ENCODE assay signal across 9 mouse cellular contexts in genomic region chr7:144696764-144697704, GRCm38 (mm10). TPM values are rescaled to one million over a fixed set of nuclear protein-coding genes. Genes with fewer than 3 reads are reported as not detected.
DNase-seq lines count a peak whose midpoint lies in the region; ATAC-seq and TF ChIP-seq lines count a peak whose summit lies in the region.
"Had no signal": no experiment of that assay in that cellular context is flagged by ENCODE, and none has a peak within 500 bp of the region (broad histone marks: within the 10 kb centered on the region; RNA-seq: fewer than 3 reads in every experiment).

No protein-coding gene starts in this region.

- H3ac ChIP-seq in C2C12 (ENCODE audit: control insufficient read depth, insufficient read length, low read depth) = no peak overlapping the region

- ATAC-seq in lung, postnatal 0 days = peak; percentile 30; the same call in 1 of the 2 replicates

- no peak overlapping the region for H3K4me3 ChIP-seq in C2C12 (ENCODE audit: insufficient read depth, poor library complexity, severe bottlenecking)
- H3K4me3 ChIP-seq in lung, postnatal 0 days (ENCODE audit: low read depth, low read length) = no peak overlapping the region

- no peaks in the 10 kb centered on the region for H3K79me3 ChIP-seq in C2C12 (ENCODE audit: low read depth)

- H3K9ac ChIP-seq in lung, postnatal 0 days (replicated peaks; ENCODE audit: low read depth) = no peak overlapping the region

- no peak for TF ChIP-seq EP300 in lung, postnatal 0 days (IDR thresholded peaks at IDR 0.05)

- H3K4me2 ChIP-seq in lung, postnatal 0 days (replicated peaks; ENCODE audit: low read depth, low read length) = no peak overlapping the region

- no peaks in the 10 kb centered on the region for H3K27me3 ChIP-seq in C2C12 (ENCODE audit: control insufficient read depth, insufficient read depth, insufficient read length)
- H3K27me3 ChIP-seq in lung, postnatal 0 days (replicated peaks; ENCODE audit: insufficient read depth, low read length) = no peaks in the 10 kb centered on the region

- no peaks in the 10 kb centered on the region for H3K36me3 ChIP-seq in C2C12 (ENCODE audit: control insufficient read depth, insufficient read depth)
- H3K36me3 ChIP-seq in lung, postnatal 0 days (ENCODE audit: insufficient read depth, low read length) = no peaks in the 10 kb centered on the region

- 80% methylated on average over 7 of the region's 7 CpGs for WGBS in lung, postnatal 0 days

- H3K9me3 ChIP-seq in lung, postnatal 0 days (ENCODE audit: low read length) = no peaks in the 10 kb centered on the region

- TF ChIP-seq CTCF in C2C12 (IDR thresholded peaks at IDR 0.05; ENCODE audit: control insufficient read depth, insufficient read depth, insufficient read length) = peak; percentile 41
- TF ChIP-seq CTCF in lung, postnatal 0 days (IDR thresholded peaks at IDR 0.05) = peak; percentile 94

- no peaks in the 10 kb centered on the region for H3K4me1 ChIP-seq in lung, postnatal 0 days (ENCODE audit: insufficient read depth, low read depth, low read length)

- DNase-seq in gastrocnemius, postnatal 10 days = peak; percentile 25
- DNase-seq in gastrocnemius, postnatal 25 days = no peak
- peak; percentile 48 for DNase-seq in embryo, embryonic 10.5 days (ENCODE audit: low spot score)
- peak; percentile 23 for DNase-seq in lung, postnatal 0 days (ENCODE audit: low spot score)
- DNase-seq in testis, postnatal 10 days (ENCODE audit: low spot score) = peak; percentile 71
- DNase-seq in cerebellum, adult 11 months = no peak
- no peak for DNase-seq in adrenal gland, postnatal 4 days (ENCODE audit: low spot score in 2 of 2)

- H3K27ac ChIP-seq in lung, postnatal 0 days (ENCODE audit: low read length) = no peak overlapping the region
- H3K27ac ChIP-seq: macrophage had no signal

- no peaks in the 10 kb centered on the region for H3K79me2 ChIP-seq in C2C12 (ENCODE audit: control insufficient read depth, insufficient read depth)

TF ChIP-seq in C2C12, 6 proteins besides CTCF, POLR2A, EP300 and RAD21:
- TF ChIP-seq MYOD1 (IDR thresholded peaks at IDR 0.05; ENCODE audit: control insufficient read depth, insufficient read length, low read depth) = no peak
- TF ChIP-seq MYOG (IDR thresholded peaks at IDR 0.05; ENCODE audit: control insufficient read depth, extremely low read depth, insufficient read length) = no peak
- no peak for TF ChIP-seq CEBPB (IDR thresholded peaks at IDR 0.05; ENCODE audit: low read depth)
- TF ChIP-seq MAX (IDR thresholded peaks at IDR 0.05) = no peak

RNA-seq across cellular contexts. Expression of gene Ano1, which starts 54.7 kb away (rescaled TPM):
- 10 to 100 TPM in 1 of 2 experiments, 1 to 10 TPM in 1; 8.6 to 11.6 TPM for total RNA-seq in gastrocnemius, postnatal 10 days (2021)
- total RNA-seq in gastrocnemius, postnatal 25 days (2021) = 1 to 10 TPM; 2.1 to 3.5 TPM
- polyA plus RNA-seq in C2C12 (2012; fragmentation: generic; extraction: Trizol) = 2.7 TPM
- polyA plus RNA-seq in lung, postnatal 0 days (2015; fragmentation: Nextera tagmentation; extraction: Ambion mirVana) = 69.0 and 77.2 TPM in 2 replicates
- 10 to 100 TPM; 22.7 to 29.3 TPM for total RNA-seq in adrenal gland, postnatal 4 days (2021)
- polyA plus RNA-seq: macrophage had no signal

Comparison
In these comparisons a context has a peak if more than half of its experiments do, and no peak if none do; other contexts are left out.
1. DNase-seq: peak in gastrocnemius, postnatal 10 days (single experiment), embryo, embryonic 10.5 days (single experiment), lung, postnatal 0 days (single experiment) and testis, postnatal 10 days (single experiment); none in gastrocnemius, postnatal 25 days (single experiment), cerebellum, adult 11 months (single experiment) and adrenal gland, postnatal 4 days (0 of 2).